Mouse (Mus musculus) heart, postnatal 0 days (tissue): ENCODE results near the gene Prrc2a.

ENCODE experiments used
- CTCF ChIP-seq: IDR thresholded peaks from 2 replicates; pipeline ENCODE4 v1.5.1; 2016; ENCODE audit warnings: antibody characterized with exemption, control low read depth, low read depth
- EP300 ChIP-seq: IDR thresholded peaks from 2 replicates; pipeline ENCODE4 v1.6.1; 2016; ENCODE audit warnings: antibody characterized with exemption, low read depth

DNA sequence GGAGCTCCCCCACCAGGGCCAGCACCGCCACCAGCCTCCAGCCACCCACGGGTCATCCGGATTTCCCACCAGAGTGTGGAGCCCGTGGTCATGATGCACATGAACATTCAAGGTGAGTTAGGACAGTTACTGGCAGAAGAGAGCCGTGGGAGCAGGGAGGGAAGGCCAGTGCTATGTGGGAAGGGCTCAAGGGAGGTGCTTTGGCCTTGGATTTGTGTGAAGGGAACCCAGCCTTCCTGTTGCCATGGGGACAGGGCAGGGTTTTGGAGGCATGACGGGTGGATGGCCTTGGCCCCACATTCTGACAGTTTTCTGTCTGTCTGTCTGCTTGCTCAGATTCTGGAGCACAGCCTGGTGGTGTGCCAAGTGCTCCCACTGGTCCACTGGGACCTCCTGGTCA is 22.7 kb downstream of the Prrc2a start:
- TF ChIP-seq CTCF (no peak), EP300 (no peak)
